Mouse (Mus musculus): ENCODE results near the gene Harbi1. TPM values are rescaled to one million over a fixed set of nuclear protein-coding genes. Genes with fewer than 3 reads are reported as not detected.

Gene Harbi1
- polyA plus RNA-seq, 1 experiment from 2014 or later: 18.2 TPM

- WGBS: 81% methylated on average over 8 of the region's 8 CpGs
- Histone ChIP-seq H3K4me3 (no peak overlapping the region), H3K9ac (no peak overlapping the region), H3K9me3 (no peaks in the 10 kb centered on the region), H3K27ac (replicated peaks) (no peak overlapping the region), H3K27me3 (no peaks in the 10 kb centered on the region), H3K4me2 (no peak overlapping the region), H3K36me3 (peaks cover 53% of the 10 kb centered on the region), H3K4me1 (replicated peaks) (no peaks in the 10 kb centered on the region)
- ATAC-seq (ENCODE audit: low FRiP score, low read depth): no peak
Measured at GRCm38 (mm10) chr2:91683919-91684318, 26.7 kb upstream of the Harbi1 start.

GRCm38 (mm10) chr2:91689452-91689851 is 21.2 kb upstream of the Harbi1 start:
- Histone ChIP-seq H3K36me3 (peaks cover 46% of the 10 kb centered on the region), H3K4me2 (no peak overlapping the region)
- ATAC-seq (ENCODE audit: low FRiP score, low read depth): no peak

GRCm38 (mm10) chr2:91695436-91696224 is 15.0 kb upstream of the Harbi1 start:
- no peak for ATAC-seq (ENCODE audit: low FRiP score, low read depth)
- H3K36me3 ChIP-seq: peaks cover 14% of the 10 kb centered on the region; the same call in 1 of the 2 replicates
- no peak overlapping the region for H3K9ac ChIP-seq
- no peak overlapping the region for H3K27ac ChIP-seq (replicated peaks)
- H3K4me2 ChIP-seq: no peak overlapping the region
- no peaks in the 10 kb centered on the region for H3K9me3 ChIP-seq
- H3K27me3 ChIP-seq: no peaks in the 10 kb centered on the region
- H3K4me3 ChIP-seq: no peak overlapping the region
- whole genome bisulfite sequencing: 92% methylated on average over 10 of the region's 10 CpGs
- H3K4me1 ChIP-seq (replicated peaks): no peaks in the 10 kb centered on the region

More at GRCm38 (mm10) chr2:91689452-91689851, 21.2 kb upstream of the Harbi1 start:
- Histone ChIP-seq H3K9ac (no peak overlapping the region), H3K27me3 (no peaks in the 10 kb centered on the region), H3K9me3 (no peaks in the 10 kb centered on the region), H3K4me3 (no peak overlapping the region), H3K4me1 (replicated peaks) (no peaks in the 10 kb centered on the region), H3K27ac (replicated peaks) (no peak overlapping the region)
- WGBS: 85% methylated on average over 7 of the region's 7 CpGs

- Histone ChIP-seq H3K4me2 (no peak overlapping the region), H3K4me1 (replicated peaks) (no peaks in the 10 kb centered on the region), H3K27me3 (no peaks in the 10 kb centered on the region), H3K9ac (no peak overlapping the region), H3K4me3 (no peak overlapping the region), H3K27ac (replicated peaks) (no peak overlapping the region), H3K9me3 (no peaks in the 10 kb centered on the region), H3K36me3 (peaks cover 14% of the 10 kb centered on the region; the same call in 1 of the 2 replicates)
- ATAC-seq (ENCODE audit: low FRiP score, low read depth): no peak
- WGBS: 83% methylated on average over 1 of the region's 1 CpGs
Measured at GRCm38 (mm10) chr2:91696225-91696590, 14.4 kb upstream of the Harbi1 start.

- no peak for ATAC-seq (ENCODE audit: low FRiP score, low read depth)
- Histone ChIP-seq H3K9me3 (no peaks in the 10 kb centered on the region), H3K9ac (no peak overlapping the region), H3K27me3 (no peaks in the 10 kb centered on the region), H3K4me3 (no peak overlapping the region), H3K4me2 (no peak overlapping the region), H3K4me1 (replicated peaks) (no peaks in the 10 kb centered on the region), H3K27ac (replicated peaks) (no peak overlapping the region), H3K36me3 (peaks cover 4% of the 10 kb centered on the region; the same call in 1 of the 2 replicates)
- 74% methylated on average over 1 of the region's 1 CpGs for WGBS
Measured at GRCm38 (mm10) chr2:91699225-91699624, 11.4 kb upstream of the Harbi1 start.

GRCm38 (mm10) chr2:91701366-91701765 is 9.3 kb upstream of the Harbi1 start:
- Histone ChIP-seq H3K9me3 (no peaks in the 10 kb centered on the region), H3K36me3 (no peaks in the 10 kb centered on the region), H3K4me2 (no peak overlapping the region), H3K27ac (replicated peaks) (no peak overlapping the region), H3K4me3 (no peak overlapping the region), H3K27me3 (no peaks in the 10 kb centered on the region), H3K9ac (no peak overlapping the region), H3K4me1 (replicated peaks) (no peaks in the 10 kb centered on the region)
- WGBS: 94% methylated on average over 2 of the region's 2 CpGs
- ATAC-seq (ENCODE audit: low FRiP score, low read depth): no peak

GRCm38 (mm10) chr2:91705736-91706135 is 4.9 kb upstream of the Harbi1 start:
- no peak overlapping the region for H3K4me3 ChIP-seq
- WGBS: 90% methylated on average over 6 of the region's 6 CpGs
- ATAC-seq (ENCODE audit: low FRiP score, low read depth): no peak
- no peak overlapping the region for H3K9ac ChIP-seq
- no peaks in the 10 kb centered on the region for H3K27me3 ChIP-seq
- no peak overlapping the region for H3K27ac ChIP-seq (replicated peaks)
- H3K36me3 ChIP-seq: no peaks in the 10 kb centered on the region
- no peaks in the 10 kb centered on the region for H3K9me3 ChIP-seq
- no peak overlapping the region for H3K4me2 ChIP-seq
- H3K4me1 ChIP-seq (replicated peaks): peaks cover 11% of the 10 kb centered on the region

GRCm38 (mm10) chr2:91706456-91706855 is 4.2 kb upstream of the Harbi1 start:
- H3K27ac ChIP-seq (replicated peaks): no peak overlapping the region
- H3K4me2 ChIP-seq: no peak overlapping the region
- no peaks in the 10 kb centered on the region for H3K36me3 ChIP-seq
- H3K9me3 ChIP-seq: no peaks in the 10 kb centered on the region
- no peak for ATAC-seq (ENCODE audit: low FRiP score, low read depth)
- H3K4me1 ChIP-seq (replicated peaks): peaks cover 14% of the 10 kb centered on the region
- H3K27me3 ChIP-seq: no peaks in the 10 kb centered on the region
- H3K4me3 ChIP-seq: no peak overlapping the region
- no peak overlapping the region for H3K9ac ChIP-seq

- Histone ChIP-seq H3K9ac (no peak overlapping the region), H3K4me3 (no peak overlapping the region), H3K4me2 (no peak overlapping the region), H3K9me3 (no peaks in the 10 kb centered on the region), H3K27me3 (no peaks in the 10 kb centered on the region), H3K36me3 (no peaks in the 10 kb centered on the region), H3K4me1 (replicated peaks) (peaks cover 26% of the 10 kb centered on the region), H3K27ac (replicated peaks) (no peak overlapping the region)
- 94% methylated on average over 6 of the region's 6 CpGs for WGBS
- no peak for ATAC-seq (ENCODE audit: low FRiP score, low read depth)
Measured at GRCm38 (mm10) chr2:91708361-91708760, 2.3 kb upstream of the Harbi1 start.

GRCm38 (mm10) chr2:91711256-91711925 is 739 bp downstream of the Harbi1 start:
- peak overlapping the region; percentile 94 for H3K4me3 ChIP-seq
- ATAC-seq (ENCODE audit: low FRiP score, low read depth): no peak
- H3K36me3 ChIP-seq: no peaks in the 10 kb centered on the region
- H3K9ac ChIP-seq: peak overlapping the region; percentile 87
- no peaks in the 10 kb centered on the region for H3K27me3 ChIP-seq
- peaks cover 30% of the 10 kb centered on the region for H3K4me1 ChIP-seq (replicated peaks)
- peak overlapping the region; percentile 86 for H3K27ac ChIP-seq (replicated peaks)
- H3K4me2 ChIP-seq: peak overlapping the region; percentile 94
- 5% methylated on average over 8 of the region's 8 CpGs for WGBS
- H3K9me3 ChIP-seq: no peaks in the 10 kb centered on the region

- Histone ChIP-seq H3K27ac (replicated peaks) (no peak overlapping the region), H3K9ac (no peak overlapping the region)
Measured at GRCm38 (mm10) chr2:91714921-91715320, 4.3 kb downstream of the Harbi1 start.

GRCm38 (mm10) chr2:91718276-91718675 is 7.6 kb downstream of the Harbi1 start:
- 89% methylated on average over 6 of the region's 6 CpGs for WGBS
- no peak overlapping the region for H3K27ac ChIP-seq (replicated peaks)
- H3K27me3 ChIP-seq: no peaks in the 10 kb centered on the region
- no peak overlapping the region for H3K9ac ChIP-seq
- H3K36me3 ChIP-seq: 0 out of 2 replicates have a peak, but pooled peaks cover 9% of the 10 kb centered on the region
- no peaks in the 10 kb centered on the region for H3K9me3 ChIP-seq
- ATAC-seq (ENCODE audit: low FRiP score, low read depth): no peak
- no peak overlapping the region for H3K4me2 ChIP-seq
- no peak overlapping the region for H3K4me3 ChIP-seq
- H3K4me1 ChIP-seq (replicated peaks): 0 out of 2 replicates have a peak, but pooled peaks cover 4% of the 10 kb centered on the region

More at GRCm38 (mm10) chr2:91714921-91715320, 4.3 kb downstream of the Harbi1 start:
- Histone ChIP-seq H3K4me1 (replicated peaks) (peaks cover 19% of the 10 kb centered on the region), H3K4me3 (no peak overlapping the region), H3K27me3 (no peaks in the 10 kb centered on the region), H3K4me2 (no peak overlapping the region), H3K36me3 (0 out of 2 replicates have a peak, but pooled peaks cover 2% of the 10 kb centered on the region), H3K9me3 (no peaks in the 10 kb centered on the region)
- ATAC-seq (ENCODE audit: low FRiP score, low read depth): no peak
- WGBS: 85% methylated on average over 1 of the region's 1 CpGs

Data from hindbrain, embryonic 15.5 days (tissue).